Mouse (Mus musculus) liver, embryonic 12.5 days (tissue): Measurements from ENCODE around the gene Olfr551. TPM values are rescaled to one million over a fixed set of nuclear protein-coding genes. Genes with fewer than 3 reads are reported as not detected.
"Not testable (repeated sequence)": the region's sequence is repeated elsewhere in the genome, so short reads cannot be mapped to it uniquely, and the experiment has no call there.

Source experiments
- ATAC-seq: fragments of 200-750 bp; cut with Nextera tagmentation; 2 replicates; pipeline ENCODE4 v1.8.0; 2017; ENCODE audit warnings: moderate number of reproducible peaks, mild to moderate bottlenecking, moderate library complexity
- H3K27ac ChIP-seq: fragments of 300-500 bp; sonication (generic); 2 replicates; pipeline ENCODE4 v1.5.1; 2016; ENCODE audit warnings: mild to moderate bottlenecking
- H3K27me3 ChIP-seq: fragments of 300-500 bp; sonication (generic); replicated peaks from 2 replicates; pipeline ENCODE4 v1.6.1; 2016; ENCODE audit warnings: mild to moderate bottlenecking, moderate library complexity
- H3K36me3 ChIP-seq: fragments of 300-500 bp; sonication (generic); 2 replicates; pipeline ENCODE4 v1.6.1; 2016; ENCODE audit warnings: mild to moderate bottlenecking, moderate library complexity
- H3K4me1 ChIP-seq: fragments of 300-500 bp; sonication (generic); 2 replicates; pipeline ENCODE4 v1.6.1; 2016
- H3K4me2 ChIP-seq: fragments of 300-500 bp; sonication (generic); 2 replicates; pipeline ENCODE4 v1.6.1; 2016; ENCODE audit warnings: mild to moderate bottlenecking, moderate library complexity
- H3K4me3 ChIP-seq: fragments of 300-500 bp; sonication (generic); 2 replicates; pipeline ENCODE4 v1.5.1; 2016; ENCODE audit warnings: mild to moderate bottlenecking, moderate library complexity
- H3K9ac ChIP-seq: fragments of 300-500 bp; sonication (generic); 2 replicates; pipeline ENCODE4 v1.6.1; 2016; ENCODE audit warnings: mild to moderate bottlenecking, moderate library complexity
- H3K9me3 ChIP-seq: fragments of 300-500 bp; sonication (generic); replicated peaks from 2 replicates; pipeline ENCODE4 v1.6.1; 2016; ENCODE audit warnings: mild to moderate bottlenecking, moderate library complexity
- WGBS: fragments of 180-500 bp; shearing (Covaris S2); methylation state at CpG from one replicate; pipeline ENCODE4 v1.1.7; 2016; ENCODE audit not compliant: insufficient replicate concordance; 5-methylcytosine and 5-hydroxymethylcytosine counted together
- polyA plus RNA-seq: library from polyadenylated mRNA; unstranded; fragments of >200 nt; fragmentation: Nextera tagmentation; extraction: Ambion mirVana; gene quantifications from 2 replicates; pipeline ENCODE4 v1.2.1, GENCODE M21; 2016

Olfr551 gene
- not detected in 2 replicates for polyA plus RNA-seq

GRCm38 (mm10) chr7:102591786-102592185, at the start of gene Olfr551:
Gene Olfr551, minus strand, starts transcription at chr7:102591886.
- H3K4me2 ChIP-seq, result no peak within 1 kb of the TSS
- H3K27ac ChIP-seq, result no peak within 1 kb of the TSS
- no peaks in the 10 kb centered on the region for H3K27me3 ChIP-seq
- H3K4me3 ChIP-seq, result no peak within 1 kb of the TSS
- no peaks in the 10 kb centered on the region for H3K4me1 ChIP-seq
- no peak for ATAC-seq
- H3K36me3 ChIP-seq, result no peaks in the 10 kb centered on the region
- H3K9ac ChIP-seq, result no peak within 1 kb of the TSS
- WGBS, result 84% methylated on average over 3 of the region's 3 CpGs
- no peaks in the 10 kb centered on the region for H3K9me3 ChIP-seq

DNA sequence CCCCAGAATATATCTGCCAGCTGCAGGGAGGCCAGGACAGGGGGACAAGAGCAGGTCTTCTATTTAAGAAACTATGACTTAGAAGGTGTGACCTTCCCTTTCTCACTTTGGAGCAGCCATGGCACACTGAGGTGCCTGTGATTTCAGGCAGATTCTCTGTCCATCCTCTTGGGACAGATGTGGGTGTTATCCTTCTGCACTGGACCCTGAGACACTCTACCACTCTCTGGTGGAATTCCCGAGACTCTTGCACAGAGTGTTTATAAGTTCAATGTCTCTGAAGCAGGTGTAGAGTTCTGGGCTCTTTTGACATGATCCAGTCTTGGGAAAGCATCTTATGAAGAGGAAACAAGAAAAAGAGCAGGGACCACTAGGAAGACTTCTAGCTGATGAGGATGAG, 46.4 kb upstream of the Olfr551 start, which contains the start of gene Olfr554:
Gene Olfr554 (plus strand): TSS at position 301 of the 400 bp plus-strand sequence.
- no peak within 1 kb of the TSS for H3K27ac ChIP-seq
- H3K9ac ChIP-seq, result no peak within 1 kb of the TSS
- no peaks in the 10 kb centered on the region for H3K36me3 ChIP-seq
- 33% methylated on average over 1 of the region's 1 CpGs for WGBS
- no peak for ATAC-seq
- H3K4me2 ChIP-seq, result no peak within 1 kb of the TSS
- no peaks in the 10 kb centered on the region for H3K27me3 ChIP-seq
- H3K4me3 ChIP-seq, result no peak within 1 kb of the TSS
- no peaks in the 10 kb centered on the region for H3K4me1 ChIP-seq
- H3K9me3 ChIP-seq, result no peaks in the 10 kb centered on the region

GRCm38 (mm10) chr7:102636665-102637064, 45.0 kb upstream of the Olfr551 start:
- Histone ChIP-seq H3K36me3 (no peaks in the 10 kb centered on the region), H3K27ac (no peak overlapping the region), H3K4me2 (no peak overlapping the region), H3K9me3 (no peaks in the 10 kb centered on the region), H3K27me3 (no peaks in the 10 kb centered on the region), H3K4me3 (no peak overlapping the region), H3K4me1 (no peaks in the 10 kb centered on the region), H3K9ac (no peak overlapping the region)
- ATAC-seq, result no peak
- WGBS, result 19% methylated on average over 3 of the region's 3 CpGs

DNA sequence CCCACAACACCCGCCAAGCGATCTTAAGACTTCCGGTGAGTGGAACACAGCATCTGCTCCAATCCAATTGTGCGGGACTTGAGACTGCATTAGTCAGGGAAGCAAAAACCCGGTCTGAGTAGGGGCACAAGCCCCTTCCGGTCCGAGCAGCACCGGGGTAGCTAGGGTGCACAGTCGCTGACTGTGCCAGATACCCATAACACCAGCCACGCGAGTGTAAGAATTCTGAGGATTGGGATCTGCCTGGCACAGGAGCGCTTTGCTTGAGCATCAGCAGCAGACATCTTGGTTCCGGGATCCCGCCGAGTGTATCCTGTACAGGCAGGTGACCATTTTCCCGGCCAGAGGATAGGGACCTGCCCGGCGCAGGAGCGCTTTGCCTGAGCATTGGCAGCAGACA, 28.7 kb upstream of the Olfr551 start:
- WGBS, result 68% methylated on average over 19 of the region's 19 CpGs
- not testable (repeated sequence) for H3K36me3 ChIP-seq, H3K27ac ChIP-seq, H3K4me2 ChIP-seq, H3K9ac ChIP-seq, H3K27me3 ChIP-seq, H3K4me3 ChIP-seq, H3K9me3 ChIP-seq, ATAC-seq, H3K4me1 ChIP-seq

- Histone ChIP-seq H3K4me2 (no peak overlapping the region), H3K4me1 (no peaks in the 10 kb centered on the region), H3K36me3 (no peaks in the 10 kb centered on the region), H3K9me3 (no peaks in the 10 kb centered on the region), H3K27me3 (no peaks in the 10 kb centered on the region), H3K9ac (no peak overlapping the region), H3K4me3 (no peak overlapping the region), H3K27ac (no peak overlapping the region)
- no peak for ATAC-seq
- 57% methylated on average over 5 of the region's 5 CpGs for WGBS
These were observed 27.9 kb upstream of the Olfr551 start for GRCm38 (mm10) chr7:102619608-102620007.

- no peak for ATAC-seq
- no peaks in the 10 kb centered on the region for H3K9me3 ChIP-seq
These were observed 26.4 kb upstream of the Olfr551 start, which contains the start of gene Olfr553 for GRCm38 (mm10) chr7:102618118-102618517. Gene Olfr553, minus strand, starts transcription at chr7:102618218.

DNA sequence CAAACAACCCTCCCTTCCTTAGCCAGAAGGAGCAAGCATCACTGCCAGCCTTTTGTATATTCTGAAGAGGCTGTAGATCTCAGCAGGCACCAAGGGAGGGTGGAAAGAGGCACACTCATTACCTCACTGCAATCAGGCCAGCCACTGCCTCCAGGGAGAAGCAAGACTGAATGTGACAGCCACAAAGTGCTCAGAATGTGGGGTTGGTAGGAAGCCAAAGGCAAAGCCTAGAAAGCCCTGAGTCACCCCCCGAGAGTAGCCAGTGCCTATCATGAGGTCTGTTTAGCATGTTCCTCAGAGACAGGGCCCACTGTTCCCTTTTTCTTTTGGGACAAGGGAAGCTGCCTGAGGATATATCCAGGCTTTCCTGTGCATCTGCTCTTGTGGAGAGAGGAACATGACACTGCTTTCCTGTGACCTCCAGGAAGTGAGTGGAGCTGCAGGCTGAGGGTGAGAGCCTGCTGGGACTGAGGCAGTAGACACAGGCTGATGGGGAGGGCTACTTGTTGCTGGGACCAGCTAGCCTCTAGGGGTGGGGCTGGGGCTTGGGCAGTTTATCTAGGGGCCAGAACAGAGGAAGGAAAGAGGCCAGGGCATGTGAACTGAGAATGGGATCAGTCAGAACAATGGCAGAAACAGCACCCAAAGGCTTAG, 5.8 kb upstream of the Olfr551 start, which contains the start of gene Olfr552:
Gene Olfr552 (plus strand): TSS at position 393 of the 654 bp plus-strand sequence.
- Histone ChIP-seq H3K4me2 (no peak within 1 kb of the TSS), H3K36me3 (no peaks in the 10 kb centered on the region), H3K27ac (no peak within 1 kb of the TSS), H3K9me3 (no peaks in the 10 kb centered on the region), H3K9ac (no peak within 1 kb of the TSS), H3K4me3 (no peak within 1 kb of the TSS), H3K4me1 (no peaks in the 10 kb centered on the region), H3K27me3 (no peaks in the 10 kb centered on the region)
- WGBS, result 41% methylated on average over 1 of the region's 1 CpGs
- ATAC-seq, result no peak

More at GRCm38 (mm10) chr7:102618118-102618517, 26.4 kb upstream of the Olfr551 start, which contains the start of gene Olfr553:
- no peaks in the 10 kb centered on the region for H3K4me1 ChIP-seq
- no peak within 1 kb of the TSS for H3K9ac ChIP-seq
- H3K27ac ChIP-seq, result no peak within 1 kb of the TSS
- no peaks in the 10 kb centered on the region for H3K27me3 ChIP-seq
- H3K4me3 ChIP-seq, result no peak within 1 kb of the TSS
- H3K4me2 ChIP-seq, result no peak within 1 kb of the TSS
- H3K36me3 ChIP-seq, result no peaks in the 10 kb centered on the region

DNA sequence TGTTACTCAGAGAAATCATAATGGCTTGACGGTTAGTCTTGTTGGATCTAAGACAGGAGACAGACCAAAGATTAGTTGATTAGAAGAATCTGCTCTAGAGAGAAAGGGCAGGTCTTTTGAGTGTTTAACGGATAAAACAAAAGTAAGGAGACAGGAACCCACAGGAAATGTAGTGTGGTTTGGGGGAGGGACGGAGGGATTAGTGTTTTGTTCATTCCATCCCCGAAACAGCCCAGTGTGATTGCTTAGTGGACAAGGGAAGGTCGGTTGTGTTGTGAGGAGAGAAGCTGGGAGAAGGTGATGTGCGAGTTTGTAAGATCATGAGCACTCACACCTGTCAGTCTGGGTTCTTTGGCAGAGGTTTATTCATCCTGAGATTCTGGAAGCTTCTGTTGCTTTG, 15.7 kb downstream of the Olfr551 start:
- H3K4me2 ChIP-seq, result no peak overlapping the region
- H3K9ac ChIP-seq, result no peak overlapping the region
- H3K9me3 ChIP-seq, result no peaks in the 10 kb centered on the region
- no peaks in the 10 kb centered on the region for H3K27me3 ChIP-seq
- 21% methylated on average over 6 of the region's 6 CpGs for WGBS
- ATAC-seq, result no peak
- H3K27ac ChIP-seq, result no peak overlapping the region
- H3K36me3 ChIP-seq, result no peaks in the 10 kb centered on the region
- no peak overlapping the region for H3K4me3 ChIP-seq
- no peaks in the 10 kb centered on the region for H3K4me1 ChIP-seq

DNA sequence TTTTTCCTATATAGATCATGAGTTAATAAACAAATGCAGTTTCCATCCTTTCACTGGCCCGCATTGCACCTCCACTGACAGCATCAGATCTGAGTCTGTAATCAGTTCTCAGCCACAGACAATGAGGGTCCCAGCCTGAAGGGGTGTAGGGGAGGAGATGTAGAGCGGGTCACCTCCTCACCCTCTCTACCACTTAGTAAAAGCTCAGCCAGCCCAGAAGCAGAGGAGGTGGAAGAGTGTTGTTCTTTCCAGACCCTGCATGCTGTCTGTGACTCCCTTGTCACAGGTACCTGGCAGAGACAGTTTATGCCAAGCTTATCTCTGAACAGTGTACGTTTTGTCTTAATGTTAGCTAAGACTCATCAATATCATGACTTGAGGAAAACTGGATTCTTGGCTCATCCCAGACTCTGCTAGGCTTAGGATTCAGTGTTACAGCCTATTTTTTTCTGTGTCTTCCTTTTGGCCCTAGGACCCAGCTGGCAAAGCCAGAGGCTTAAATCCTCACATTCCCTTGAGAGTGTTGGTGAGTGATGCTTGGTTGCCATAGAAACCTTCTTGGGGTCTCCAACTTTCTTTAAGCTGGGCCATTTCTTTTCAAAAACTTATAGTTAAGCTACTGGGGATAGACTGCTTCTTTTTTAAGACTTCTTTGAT, 18.4 kb downstream of the Olfr551 start:
- H3K9ac ChIP-seq, result no peak overlapping the region
- H3K27me3 ChIP-seq, result no peaks in the 10 kb centered on the region
- H3K4me3 ChIP-seq, result no peak overlapping the region
- H3K27ac ChIP-seq, result no peak overlapping the region
- ATAC-seq, result no peak
- no peaks in the 10 kb centered on the region for H3K9me3 ChIP-seq
- no peaks in the 10 kb centered on the region for H3K4me1 ChIP-seq
- H3K4me2 ChIP-seq, result no peak overlapping the region
- no peaks in the 10 kb centered on the region for H3K36me3 ChIP-seq
- 75% methylated on average over 3 of the region's 3 CpGs for WGBS

DNA sequence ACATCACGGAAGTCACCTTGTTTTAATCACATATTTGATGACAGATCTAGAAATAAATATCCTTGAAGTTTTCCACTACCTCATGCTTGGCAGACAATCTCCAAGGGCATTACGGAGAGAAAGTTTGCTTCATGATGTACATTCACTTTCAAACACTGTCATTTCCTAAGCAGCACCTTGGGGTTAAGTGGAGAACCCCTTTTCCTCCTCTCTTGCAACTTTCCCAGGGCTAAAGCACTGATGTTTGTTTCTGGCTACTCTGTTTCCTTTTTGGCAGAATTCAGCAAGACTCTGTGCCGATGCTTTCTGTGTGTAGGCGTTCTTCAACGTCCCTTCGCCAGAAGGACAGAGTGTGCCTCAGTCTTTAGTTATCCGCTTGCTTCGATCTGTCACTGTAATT, 20.5 kb downstream of the Olfr551 start, which contains the start of gene Olfr550:
Gene Olfr550 (plus strand): TSS at position 301 of the 400 bp plus-strand sequence.
- Histone ChIP-seq H3K4me2 (no peak within 1 kb of the TSS), H3K27ac (no peak within 1 kb of the TSS), H3K4me3 (no peak within 1 kb of the TSS), H3K36me3 (no peaks in the 10 kb centered on the region), H3K9ac (no peak within 1 kb of the TSS), H3K9me3 (no peaks in the 10 kb centered on the region), H3K27me3 (no peaks in the 10 kb centered on the region), H3K4me1 (no peaks in the 10 kb centered on the region)
- ATAC-seq, result no peak
- 82% methylated on average over 8 of the region's 8 CpGs for WGBS

DNA sequence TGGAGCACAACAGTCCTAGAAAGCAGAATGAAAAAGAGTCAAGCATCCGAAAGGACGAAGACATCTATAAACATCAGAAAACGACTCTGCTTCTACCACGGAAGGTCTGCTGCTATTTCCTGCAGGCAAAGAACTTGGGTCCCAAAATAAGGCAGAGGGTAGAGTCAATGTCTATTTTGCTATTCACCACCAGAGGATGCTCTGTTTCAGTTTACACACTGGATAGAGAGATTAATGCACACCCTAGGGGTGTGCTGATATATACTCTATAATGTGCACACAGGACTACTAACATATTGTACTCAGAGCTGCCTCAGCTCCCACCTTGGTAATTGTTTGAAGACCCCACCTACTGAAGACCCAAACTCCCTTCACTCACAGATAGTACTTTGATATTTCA, 25.5 kb downstream of the Olfr551 start:
- H3K27me3 ChIP-seq, result no peaks in the 10 kb centered on the region

More for the DNA sequence above, 25.5 kb downstream of the Olfr551 start:
- Histone ChIP-seq H3K36me3 (peaks cover 16% of the 10 kb centered on the region), H3K4me3 (no peak overlapping the region), H3K9me3 (no peaks in the 10 kb centered on the region), H3K9ac (no peak overlapping the region), H3K4me2 (no peak overlapping the region), H3K4me1 (peaks cover 19% of the 10 kb centered on the region), H3K27ac (no peak overlapping the region)
- no peak for ATAC-seq
- 70% methylated on average over 4 of the region's 4 CpGs for WGBS
